In the genomic region with DNA sequence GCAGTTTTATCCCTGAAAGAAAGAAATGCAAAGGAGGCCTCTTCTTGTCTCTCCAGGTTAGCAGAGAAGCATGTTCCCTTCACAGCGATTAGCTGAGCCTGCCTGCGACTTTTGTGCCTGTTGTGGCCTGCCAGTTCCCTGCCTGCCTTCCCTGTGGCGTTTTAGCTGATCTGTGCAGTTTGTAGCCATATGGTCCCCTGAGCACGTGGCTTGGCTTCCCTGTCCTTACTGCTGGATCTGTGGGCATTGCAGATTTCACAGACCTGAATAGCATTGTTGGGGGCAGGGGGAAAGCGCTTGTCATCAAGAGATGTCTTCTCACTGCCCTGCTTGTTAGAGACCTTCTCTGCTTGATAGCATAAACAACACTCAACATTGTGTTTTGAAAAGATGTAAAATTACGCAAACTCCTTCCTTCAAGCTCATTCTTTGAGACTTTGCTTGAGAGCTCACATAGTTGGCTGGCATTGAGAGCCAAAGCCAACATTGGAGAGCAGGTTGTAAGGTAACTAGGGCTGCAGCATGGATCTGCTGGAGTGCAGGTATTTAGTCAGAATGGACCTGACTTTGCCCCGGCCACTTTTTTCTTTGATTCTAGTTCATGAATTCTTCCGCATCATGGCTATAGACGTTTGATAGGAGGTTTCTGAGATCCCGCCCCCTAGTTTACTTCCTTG, we compare ENCODE assay signal across 9 mouse cellular contexts.
DNase-seq lines count a peak whose midpoint lies in the region; ATAC-seq and TF ChIP-seq lines count a peak whose summit lies in the region.
"Had no signal": no experiment of that assay in that cellular context is flagged by ENCODE, and none has a peak within 500 bp of the region (broad histone marks: within the 10 kb centered on the region; RNA-seq: fewer than 3 reads in every experiment).

No protein-coding gene starts in this region.

- H3K27ac ChIP-seq in forebrain, embryonic 12.5 days, result peak overlapping the region; percentile 5; the same call in 1 of the 2 replicates
- no peak overlapping the region for H3K27ac ChIP-seq in forebrain, embryonic 11.5 days (ENCODE audit: low read depth, low read length)
- peak overlapping the region; percentile 36; the same call in 1 of the 2 replicates for H3K27ac ChIP-seq in embryonic facial prominence, embryonic 15.5 days (replicated peaks)
- no peak overlapping the region for H3K27ac ChIP-seq in heart, embryonic 11.5 days (ENCODE audit: low read depth, low read length)
- no peak overlapping the region for H3K27ac ChIP-seq in thymus, adult 2 months (ENCODE audit: control insufficient read depth, insufficient read depth, low read length)
- no peak overlapping the region for H3K27ac ChIP-seq in kidney, embryonic 16.5 days (ENCODE audit: low read length)
- H3K27ac ChIP-seq: limb, embryonic 13.5 days had no signal

- H3K4me1 ChIP-seq in forebrain, embryonic 12.5 days, result 0 out of 2 replicates have a peak, but pooled peaks cover 3% of the 10 kb centered on the region
- no peaks in the 10 kb centered on the region for H3K4me1 ChIP-seq in forebrain, embryonic 11.5 days (replicated peaks; ENCODE audit: control insufficient read depth, insufficient read depth, low read length)
- H3K4me1 ChIP-seq in embryonic facial prominence, embryonic 15.5 days, result peaks cover 3% of the 10 kb centered on the region; the same call in 1 of the 2 replicates
- peaks cover 2% of the 10 kb centered on the region; the same call in 1 of the 2 replicates for H3K4me1 ChIP-seq in heart, embryonic 11.5 days (ENCODE audit: control insufficient read depth, insufficient read depth, low read length)
- no peaks in the 10 kb centered on the region for H3K4me1 ChIP-seq in thymus, adult 2 months (replicated peaks; ENCODE audit: control insufficient read depth, insufficient read depth, low read length)
- no peaks in the 10 kb centered on the region for H3K4me1 ChIP-seq in kidney, embryonic 16.5 days (ENCODE audit: insufficient read depth, low read length)
- H3K4me1 ChIP-seq: limb, embryonic 13.5 days had no signal

- DNase-seq in forebrain, embryonic 11.5 days (ENCODE audit: low spot score), result no peak
- DNase-seq in layer of hippocampus, postnatal 36 days, result peak; percentile 81 to 83
- DNase-seq in retina, postnatal 1 day, result peak; percentile 78
- DNase-seq in thymus, adult 2 months, result no peak

- H3K4me2 ChIP-seq in forebrain, embryonic 12.5 days, result no peak overlapping the region
- no peak overlapping the region for H3K4me2 ChIP-seq in forebrain, embryonic 11.5 days (ENCODE audit: low read depth, low read length, severe bottlenecking)
- H3K4me2 ChIP-seq in embryonic facial prominence, embryonic 15.5 days (replicated peaks), result no peak overlapping the region
- H3K4me2 ChIP-seq in heart, embryonic 11.5 days, result no peak overlapping the region
- no peak overlapping the region for H3K4me2 ChIP-seq in kidney, embryonic 16.5 days (replicated peaks; ENCODE audit: low read depth, low read length)
- H3K4me2 ChIP-seq: limb, embryonic 13.5 days had no signal

- H3K9me3 ChIP-seq in forebrain, embryonic 12.5 days, result no peaks in the 10 kb centered on the region
- no peaks in the 10 kb centered on the region for H3K9me3 ChIP-seq in forebrain, embryonic 11.5 days (ENCODE audit: control insufficient read depth, low read length)
- no peaks in the 10 kb centered on the region for H3K9me3 ChIP-seq in embryonic facial prominence, embryonic 15.5 days (replicated peaks)
- no peaks in the 10 kb centered on the region for H3K9me3 ChIP-seq in heart, embryonic 11.5 days (replicated peaks; ENCODE audit: control insufficient read depth, low read length)
- no peaks in the 10 kb centered on the region for H3K9me3 ChIP-seq in kidney, embryonic 16.5 days (ENCODE audit: low read length)
- H3K9me3 ChIP-seq: limb, embryonic 13.5 days had no signal

- no peak for TF ChIP-seq POLR2A in thymus, adult 2 months (IDR thresholded peaks at IDR 0.05; ENCODE audit: control insufficient read depth, extremely low read depth, insufficient read depth, low read length, poor library complexity)

- H3K4me3 ChIP-seq in forebrain, embryonic 12.5 days (replicated peaks), result no peak overlapping the region
- no peak overlapping the region for H3K4me3 ChIP-seq in forebrain, embryonic 11.5 days (ENCODE audit: low read depth, low read length)
- no peak overlapping the region for H3K4me3 ChIP-seq in embryonic facial prominence, embryonic 15.5 days (replicated peaks)
- H3K4me3 ChIP-seq in heart, embryonic 11.5 days (ENCODE audit: low read depth, low read length), result no peak overlapping the region
- H3K4me3 ChIP-seq in thymus, adult 2 months (ENCODE audit: control insufficient read depth, insufficient read depth, low read length), result no peak overlapping the region
- H3K4me3 ChIP-seq in kidney, embryonic 16.5 days (ENCODE audit: low read length), result no peak overlapping the region
- H3K4me3 ChIP-seq: limb, embryonic 13.5 days had no signal

- no peaks in the 10 kb centered on the region for H3K27me3 ChIP-seq in forebrain, embryonic 12.5 days
- H3K27me3 ChIP-seq in forebrain, embryonic 11.5 days (ENCODE audit: control insufficient read depth, insufficient read depth, low read length), result no peaks in the 10 kb centered on the region
- H3K27me3 ChIP-seq in embryonic facial prominence, embryonic 15.5 days, result no peaks in the 10 kb centered on the region
- H3K27me3 ChIP-seq in heart, embryonic 11.5 days (ENCODE audit: control insufficient read depth, insufficient read depth, low read length), result no peaks in the 10 kb centered on the region
- no peaks in the 10 kb centered on the region for H3K27me3 ChIP-seq in thymus, adult 2 months (ENCODE audit: control insufficient read depth, insufficient read depth, low read length)
- no peaks in the 10 kb centered on the region for H3K27me3 ChIP-seq in kidney, embryonic 16.5 days (ENCODE audit: insufficient read depth, low read length)
- H3K27me3 ChIP-seq: limb, embryonic 13.5 days had no signal

- 80% methylated on average over 10 of the region's 10 CpGs for WGBS in forebrain, embryonic 12.5 days
- whole genome bisulfite sequencing in forebrain, embryonic 11.5 days, result 79% methylated on average over 10 of the region's 10 CpGs
- WGBS in embryonic facial prominence, embryonic 15.5 days, result 60% methylated on average over 10 of the region's 10 CpGs
- 76% methylated on average over 10 of the region's 10 CpGs for WGBS in heart, embryonic 11.5 days (ENCODE audit: insufficient replicate concordance)
- 90% methylated on average over 10 of the region's 10 CpGs for WGBS in thymus, adult 2 months
- 71% methylated on average over 10 of the region's 10 CpGs for WGBS in kidney, embryonic 16.5 days

- no peak for TF ChIP-seq CTCF in thymus, adult 2 months (IDR thresholded peaks at IDR 0.05; ENCODE audit: borderline replicate concordance, control insufficient read depth, extremely low read depth, insufficient read depth, low read length, poor library complexity)

- no peak for ATAC-seq in forebrain, embryonic 12.5 days (ENCODE audit: low FRiP score)
- ATAC-seq in forebrain, embryonic 11.5 days (replicated peaks; ENCODE audit: low FRiP score), result no peak
- ATAC-seq in embryonic facial prominence, embryonic 15.5 days (ENCODE audit: insufficient number of reproducible peaks, low FRiP score, low TSS enrichment, low read depth), result no peak
- ATAC-seq in heart, embryonic 11.5 days (replicated peaks; ENCODE audit: insufficient number of reproducible peaks, low FRiP score, low TSS enrichment), result no peak
- ATAC-seq in kidney, embryonic 16.5 days (ENCODE audit: low FRiP score, low TSS enrichment), result no peak

- H3K9ac ChIP-seq in forebrain, embryonic 12.5 days, result no peak overlapping the region
- no peak overlapping the region for H3K9ac ChIP-seq in forebrain, embryonic 11.5 days (ENCODE audit: low read length)
- H3K9ac ChIP-seq in embryonic facial prominence, embryonic 15.5 days, result no peak overlapping the region
- no peak overlapping the region for H3K9ac ChIP-seq in heart, embryonic 11.5 days (ENCODE audit: low read depth, low read length)
- H3K9ac ChIP-seq in kidney, embryonic 16.5 days (replicated peaks; ENCODE audit: low read length), result no peak overlapping the region
- H3K9ac ChIP-seq: limb, embryonic 13.5 days had no signal

- peaks cover 5% of the 10 kb centered on the region for H3K36me3 ChIP-seq in forebrain, embryonic 12.5 days (replicated peaks)
- H3K36me3 ChIP-seq in forebrain, embryonic 11.5 days (ENCODE audit: control insufficient read depth, insufficient read depth, low read length), result no peaks in the 10 kb centered on the region
- peaks cover 19% of the 10 kb centered on the region for H3K36me3 ChIP-seq in embryonic facial prominence, embryonic 15.5 days
- H3K36me3 ChIP-seq in heart, embryonic 11.5 days (ENCODE audit: control insufficient read depth, insufficient read depth, low read length), result no peaks in the 10 kb centered on the region; the same call in 1 of the 2 replicates
- H3K36me3 ChIP-seq in thymus, adult 2 months (ENCODE audit: control insufficient read depth, insufficient read depth, low read length), result peaks cover 11% of the 10 kb centered on the region
- peaks cover 9% of the 10 kb centered on the region; the same call in 1 of the 2 replicates for H3K36me3 ChIP-seq in kidney, embryonic 16.5 days (ENCODE audit: insufficient read depth, low read length)

Comparison
In these comparisons a context has a peak if more than half of its experiments do, and no peak if none do; other contexts are left out.
1. H3K27ac ChIP-seq: peak in forebrain, embryonic 12.5 days (single experiment) and embryonic facial prominence, embryonic 15.5 days (single experiment); none in forebrain, embryonic 11.5 days (single experiment), heart, embryonic 11.5 days (single experiment), thymus, adult 2 months (single experiment) and kidney, embryonic 16.5 days (single experiment).
2. DNase-seq: peak in layer of hippocampus, postnatal 36 days (2 of 2) and retina, postnatal 1 day (single experiment); none in forebrain, embryonic 11.5 days (single experiment) and thymus, adult 2 months (single experiment).